ENCODE assay signal across 1 mouse cellular context in genomic region chr17:56259301-56260037, GRCm38 (mm10).
TF ChIP-seq lines count a peak whose summit lies in the region.

No protein-coding gene starts in this region.

TF ChIP-seq in MEL, 35 proteins besides CTCF, POLR2A, EP300 and RAD21:
- TF ChIP-seq HCFC1 (IDR thresholded peaks at IDR 0.05; ENCODE audit: low read depth, low read length) (no peak), E2F4 (IDR thresholded peaks at IDR 0.05; ENCODE audit: borderline replicate concordance, low read depth, low read length) (no peak), MEF2A (IDR thresholded peaks at IDR 0.05; ENCODE audit: extremely low read depth, insufficient replicate concordance, low read depth, low read length, poor library complexity, severe bottlenecking) (no peak), JUND (IDR thresholded peaks at IDR 0.05; ENCODE audit: low read depth, low read length) (no peak), USF1 (IDR thresholded peaks at IDR 0.05; ENCODE audit: low read depth, low read length) (no peak), MAX (IDR thresholded peaks at IDR 0.05; ENCODE audit: low read length) (no peak), TAL1 (IDR thresholded peaks at IDR 0.05; ENCODE audit: low read length) (no peak), ZMIZ1 (IDR thresholded peaks at IDR 0.05; ENCODE audit: low read depth, low read length) (no peak), ELF1 (IDR thresholded peaks at IDR 0.05; ENCODE audit: low read depth, low read length) (no peak), GATA1 (IDR thresholded peaks at IDR 0.05; ENCODE audit: low read depth, low read length) (no peak), ZKSCAN1 (IDR thresholded peaks at IDR 0.05; ENCODE audit: low read depth, low read length) (no peak), NELFE (IDR thresholded peaks at IDR 0.05; ENCODE audit: low read depth, low read length) (no peak), CHD1 (IDR thresholded peaks at IDR 0.05; ENCODE audit: low read depth, low read length) (no peak), POLR2AphosphoS5 (IDR thresholded peaks at IDR 0.05; ENCODE audit: borderline replicate concordance, low read depth, low read length) (no peak), USF2 (IDR thresholded peaks at IDR 0.05; ENCODE audit: borderline replicate concordance in 1 of 2, insufficient read depth in 1 of 2, low read depth in 1 of 2, low read length in 2 of 2) (no peak), CHD2 (IDR thresholded peaks at IDR 0.05; ENCODE audit: low read length) (no peak)
